Mouse (Mus musculus) hindbrain, postnatal 0 days (tissue): ENCODE results near the gene C1rl. TPM values are rescaled to one million over a fixed set of nuclear protein-coding genes. Genes with fewer than 3 reads are reported as not detected.

Experiments used
- ATAC-seq: fragments of 200-750 bp; cut with Nextera tagmentation; 2 replicates; pipeline ENCODE4 v1.8.0; 2017; ENCODE audit warnings: mild to moderate bottlenecking, moderate TSS enrichment, moderate library complexity
- DNase-seq: peaks from one replicate; pipeline ENCODE4 v3.0.0-alpha.2; 2015; ENCODE audit warnings: low spot score
- H3K27ac ChIP-seq: fragments of 300-500 bp; sonication (generic); 2 replicates; pipeline ENCODE4 v1.5.1; 2014; ENCODE audit warnings: mild to moderate bottlenecking
- H3K27me3 ChIP-seq: fragments of 300-500 bp; sonication (generic); 2 replicates; pipeline ENCODE4 v1.6.1; 2014; ENCODE audit warnings: low read length, mixed read lengths; ENCODE audit not compliant: insufficient read depth
- H3K36me3 ChIP-seq: fragments of 300-500 bp; sonication (generic); 2 replicates; pipeline ENCODE4 v1.6.1; 2014; ENCODE audit warnings: low read length, mixed read lengths; ENCODE audit not compliant: insufficient read depth
- H3K4me1 ChIP-seq: fragments of 300-500 bp; sonication (generic); 2 replicates; pipeline ENCODE4 v1.6.1; 2014; ENCODE audit warnings: antibody characterized with exemption, low read length, mixed read lengths; ENCODE audit not compliant: insufficient read depth
- H3K4me2 ChIP-seq: fragments of 300-500 bp; sonication (generic); 2 replicates; pipeline ENCODE4 v1.6.1; 2014; ENCODE audit warnings: low read depth, mild to moderate bottlenecking, low read length, moderate library complexity, mixed read lengths
- H3K4me3 ChIP-seq: fragments of 300-500 bp; sonication (generic); 2 replicates; pipeline ENCODE4 v1.5.1; 2014; ENCODE audit warnings: low read length
- H3K9ac ChIP-seq: fragments of 300-500 bp; sonication (generic); replicated peaks from 2 replicates; pipeline ENCODE4 v1.6.1; 2014; ENCODE audit warnings: mild to moderate bottlenecking, low read length, moderate library complexity, mixed read lengths
- H3K9me3 ChIP-seq: fragments of 300-500 bp; sonication (generic); 2 replicates; pipeline ENCODE4 v1.6.1; 2016; ENCODE audit warnings: low read length, mixed read lengths
- CTCF ChIP-seq: IDR thresholded peaks from 2 replicates; pipeline ENCODE4 v1.5.1; 2016; ENCODE audit warnings: antibody characterized with exemption, control low read depth, low read depth
- WGBS: fragments of 180-500 bp; shearing (Covaris S2); extraction: QIAGEN DNeasy Blood & Tissue Kit; methylation state at CpG from one replicate; pipeline ENCODE4 v1.1.7; 2014; 5-methylcytosine and 5-hydroxymethylcytosine counted together
- polyA plus RNA-seq: library from polyadenylated mRNA; unstranded; fragments of >200 nt; fragmentation: Nextera tagmentation; extraction: Ambion mirVana; gene quantifications from 2 replicates; pipeline ENCODE4 v1.2.1, GENCODE M21; 2015
- total RNA-seq: library from RNA; depleted of rRNA; stranded (reverse); fragments of >200 nt; gene quantifications from 2 replicates; pipeline ENCODE4 v1.2.3, GENCODE M21; 2014; rRNA removed

C1rl gene
- total RNA-seq, result 0.31 and 0.68 TPM in 2 replicates
- 0.39 and 0.41 TPM in 2 replicates for polyA plus RNA-seq

DNA sequence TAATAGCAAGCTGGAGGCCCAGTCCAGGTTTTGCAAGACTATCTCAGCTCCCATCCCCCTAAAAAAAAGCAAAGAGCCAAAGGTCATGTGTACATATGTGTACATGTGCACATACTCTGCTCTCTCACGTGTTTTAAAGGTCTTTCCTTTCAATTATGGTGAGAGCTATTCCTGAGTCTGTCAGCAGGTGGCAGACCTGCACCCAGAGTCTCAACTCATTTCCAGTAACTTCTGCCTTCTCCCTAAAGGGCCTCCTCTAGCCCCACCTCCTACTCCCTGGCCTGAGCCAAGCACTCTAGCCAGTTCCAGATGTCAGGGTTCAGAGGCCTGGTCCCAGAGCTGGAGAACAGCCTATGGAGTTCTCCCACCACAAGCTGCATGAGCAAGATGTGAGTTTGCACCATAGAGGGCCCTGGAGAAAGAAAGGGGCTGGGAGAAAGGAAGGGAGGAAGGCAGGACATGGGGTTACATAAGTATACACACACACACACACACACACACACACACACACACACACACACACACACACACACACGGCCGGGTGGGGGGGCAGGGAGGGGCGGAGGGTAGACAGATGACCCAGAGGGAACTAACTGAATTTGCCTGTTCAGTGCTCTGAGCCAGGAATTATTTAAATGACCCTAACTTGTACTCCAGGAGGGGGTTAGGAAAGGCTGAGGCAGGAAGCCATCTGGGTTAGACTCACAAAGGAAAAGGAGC is at the start of gene C1rl:
Gene C1rl, plus strand, starts transcription at position 272 of the 720 bp plus-strand sequence.
- ATAC-seq (peak; percentile 85), DNase-seq (peak; percentile 68)
- WGBS, result 56% methylated on average over 4 of the region's 4 CpGs
- no peak within 1 kb of the TSS for H3K9ac ChIP-seq
- no peaks in the 10 kb centered on the region for H3K27me3 ChIP-seq
- TF ChIP-seq CTCF, result peak; percentile 75
- H3K4me1 ChIP-seq, result no peaks in the 10 kb centered on the region
- no peak within 1 kb of the TSS for H3K4me2 ChIP-seq
- no peaks in the 10 kb centered on the region for H3K9me3 ChIP-seq
- H3K27ac ChIP-seq, result no peak within 1 kb of the TSS
- no peak within 1 kb of the TSS for H3K4me3 ChIP-seq
- H3K36me3 ChIP-seq, result no peaks in the 10 kb centered on the region

DNA sequence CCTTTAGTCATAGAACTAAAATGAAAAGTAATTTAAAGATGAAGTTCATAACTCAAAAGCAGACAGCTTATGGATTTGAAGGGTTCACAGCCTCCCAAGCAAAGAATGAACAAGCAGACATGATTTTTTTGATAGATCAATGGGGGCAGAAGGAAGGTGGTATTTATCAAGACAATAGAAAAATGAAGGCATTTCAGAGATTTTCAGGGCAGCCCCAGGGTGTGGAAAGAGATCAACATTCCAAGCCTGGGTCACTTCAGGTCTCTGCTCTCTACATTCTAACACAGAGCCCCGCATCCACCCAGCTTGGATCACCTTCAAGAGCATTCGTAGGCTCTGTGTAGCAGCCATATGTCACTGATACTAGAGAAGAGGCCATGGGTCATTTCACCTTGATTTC is 49.6 kb upstream of the C1rl start:
- Histone ChIP-seq H3K27me3 (no peaks in the 10 kb centered on the region), H3K27ac (no peak overlapping the region), H3K9ac (no peak overlapping the region), H3K4me2 (no peak overlapping the region), H3K9me3 (no peaks in the 10 kb centered on the region), H3K36me3 (peaks cover 9% of the 10 kb centered on the region; the same call in 1 of the 2 replicates), H3K4me3 (no peak overlapping the region), H3K4me1 (no peaks in the 10 kb centered on the region)
- DNase-seq, result no peak
- WGBS, result 67% methylated on average over 2 of the region's 2 CpGs
- no peak for TF ChIP-seq CTCF
- no peak for ATAC-seq

DNA sequence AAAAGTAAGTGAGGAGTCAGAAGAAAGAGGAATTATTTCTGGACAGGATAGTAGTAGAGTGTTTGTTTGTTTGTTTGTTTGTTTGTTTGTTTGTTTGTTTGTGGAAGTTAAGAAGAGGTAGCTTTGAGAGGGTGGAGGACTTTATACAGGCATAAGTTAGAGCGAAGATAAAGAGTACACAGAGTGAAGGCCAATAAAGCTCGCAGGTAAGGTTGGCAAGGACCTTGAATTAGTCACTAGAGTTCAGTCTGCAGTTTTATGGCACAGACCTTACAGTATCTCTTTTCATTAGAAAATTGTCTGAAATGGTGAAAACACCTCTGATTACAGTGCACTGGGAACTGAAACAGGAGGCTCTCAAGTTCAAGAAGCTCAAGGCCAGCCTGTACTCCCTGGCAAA is 46.9 kb upstream of the C1rl start:
- DNase-seq (no peak), ATAC-seq (no peak)
- no peaks in the 10 kb centered on the region for H3K4me1 ChIP-seq
- H3K4me3 ChIP-seq, result no peak overlapping the region
- H3K27me3 ChIP-seq, result no peaks in the 10 kb centered on the region
- 95% methylated on average over 2 of the region's 2 CpGs for WGBS
- no peak overlapping the region for H3K27ac ChIP-seq
- no peak overlapping the region for H3K4me2 ChIP-seq
- peaks cover 16% of the 10 kb centered on the region; the same call in 1 of the 2 replicates for H3K36me3 ChIP-seq
- no peak for TF ChIP-seq CTCF
- no peak overlapping the region for H3K9ac ChIP-seq
- no peaks in the 10 kb centered on the region for H3K9me3 ChIP-seq

DNA sequence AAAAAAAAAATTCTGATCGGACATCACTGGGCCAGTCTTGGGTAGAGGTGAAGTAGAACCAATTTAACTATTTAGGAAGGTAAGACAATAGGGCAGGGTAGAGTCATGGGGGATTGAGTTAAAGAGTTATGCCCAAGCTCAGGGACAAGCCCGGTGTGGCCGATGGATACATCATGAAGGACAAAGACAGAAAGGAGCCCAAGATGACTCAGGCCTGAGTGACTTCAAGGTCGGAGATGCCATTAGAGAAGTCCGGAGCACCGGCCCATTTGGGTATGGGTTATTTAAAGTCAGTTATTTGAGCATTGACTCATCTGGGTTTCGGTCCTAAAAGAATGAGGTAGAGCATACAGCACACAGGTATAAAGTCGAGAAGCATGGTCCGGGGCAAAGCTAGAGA is 46.5 kb upstream of the C1rl start:
- Histone ChIP-seq H3K9ac (no peak overlapping the region), H3K27ac (no peak overlapping the region), H3K4me2 (no peak overlapping the region), H3K4me3 (no peak overlapping the region), H3K36me3 (peaks cover 16% of the 10 kb centered on the region), H3K9me3 (no peaks in the 10 kb centered on the region), H3K4me1 (no peaks in the 10 kb centered on the region), H3K27me3 (no peaks in the 10 kb centered on the region)
- no peak for TF ChIP-seq CTCF
- ATAC-seq (no peak), DNase-seq (no peak)
- 96% methylated on average over 9 of the region's 9 CpGs for WGBS

DNA sequence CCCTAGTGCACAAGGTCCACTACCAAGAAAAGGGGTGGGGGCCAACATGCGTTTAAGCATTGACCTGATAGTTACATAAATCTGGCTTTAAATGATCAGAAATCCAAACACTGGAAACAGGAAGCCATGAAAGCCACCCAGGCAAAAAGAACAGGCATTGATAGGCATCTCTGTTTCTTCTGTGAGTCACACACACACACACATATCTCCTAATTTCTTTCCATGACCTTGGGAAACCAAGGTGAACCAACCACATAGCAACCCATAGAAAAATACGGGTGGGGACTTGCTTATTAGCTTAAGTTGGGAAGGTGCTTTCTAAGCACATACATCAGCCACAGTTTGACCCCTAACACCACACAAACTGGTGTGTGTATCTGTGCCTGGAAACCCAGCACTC is 45.6 kb upstream of the C1rl start:
- WGBS, result 75% methylated on average over 2 of the region's 2 CpGs
- H3K4me2 ChIP-seq, result no peak overlapping the region
- TF ChIP-seq CTCF, result no peak

DNA sequence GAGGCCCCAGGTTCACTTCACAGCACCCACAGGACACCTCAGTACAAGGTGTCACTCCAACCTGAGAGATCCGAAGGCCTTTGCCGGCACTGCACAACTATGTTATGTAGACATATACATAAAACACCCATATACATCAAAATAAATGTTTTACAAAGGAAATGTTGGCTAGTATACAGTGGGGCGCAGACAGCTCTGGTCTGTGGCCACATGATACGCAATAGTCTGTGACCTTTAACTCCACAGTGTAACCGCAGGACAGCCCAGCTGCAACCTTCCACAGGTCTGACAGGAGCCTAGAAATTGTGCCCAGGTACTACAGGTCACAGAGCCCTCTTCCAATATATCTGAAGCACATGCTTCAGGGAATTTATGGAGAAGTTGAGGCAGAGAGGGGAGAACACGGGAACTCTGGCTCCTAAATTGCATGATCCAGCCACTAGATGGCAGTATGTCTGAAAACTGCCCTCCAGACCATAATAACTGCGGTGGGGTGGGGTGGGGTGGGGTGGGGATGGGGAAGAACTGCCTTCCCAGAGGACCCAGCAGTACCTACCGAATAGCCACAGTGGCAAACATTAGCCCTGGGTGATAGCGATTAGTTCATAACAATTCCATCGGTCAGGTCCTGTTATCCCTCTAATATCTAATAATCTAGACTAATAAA is 44.6 kb upstream of the C1rl start:
- Histone ChIP-seq H3K27ac (no peak overlapping the region), H3K4me1 (no peaks in the 10 kb centered on the region), H3K4me2 (no peak overlapping the region), H3K4me3 (no peak overlapping the region), H3K9ac (no peak overlapping the region), H3K9me3 (no peaks in the 10 kb centered on the region), H3K36me3 (peaks cover 16% of the 10 kb centered on the region), H3K27me3 (no peaks in the 10 kb centered on the region)
- WGBS, result 75% methylated on average over 10 of the region's 10 CpGs
- DNase-seq, result no peak
- peak; percentile 54 for TF ChIP-seq CTCF
- ATAC-seq, result no peak

More for the DNA sequence above, 45.6 kb upstream of the C1rl start:
- DNase-seq, result no peak
- Histone ChIP-seq H3K27ac (no peak overlapping the region), H3K27me3 (no peaks in the 10 kb centered on the region), H3K4me3 (no peak overlapping the region), H3K9me3 (no peaks in the 10 kb centered on the region), H3K4me1 (no peaks in the 10 kb centered on the region), H3K9ac (no peak overlapping the region), H3K36me3 (peaks cover 16% of the 10 kb centered on the region)
- no peak for ATAC-seq
